ENCODE assay signal across 13 mouse cellular contexts in genomic region chr7:16699042-16699441, GRCm38 (mm10). TPM values are rescaled to one million over a fixed set of nuclear protein-coding genes. Genes with fewer than 3 reads are reported as not detected.
A peak's percentile ranks its signal among the peaks of the same experiment; 100 is the strongest.
DNase-seq lines count a peak whose midpoint lies in the region; ATAC-seq and TF ChIP-seq lines count a peak whose summit lies in the region.
"Had no signal": no experiment of that assay in that cellular context is flagged by ENCODE, and none has a peak within 500 bp of the region (broad histone marks: within the 10 kb centered on the region; RNA-seq: fewer than 3 reads in every experiment).

No protein-coding gene starts in this region.

- H3K27me3 ChIP-seq in heart, postnatal 0 days (ENCODE audit: control insufficient read depth, insufficient read depth, low read length), result no peaks in the 10 kb centered on the region
- H3K27me3 ChIP-seq in ES-Bruce4 (ENCODE audit: control insufficient read depth, insufficient read depth, low read length, poor library complexity, severe bottlenecking), result no peaks in the 10 kb centered on the region
- no peaks in the 10 kb centered on the region for H3K27me3 ChIP-seq in forebrain, embryonic 15.5 days
- H3K27me3 ChIP-seq: neural tube, embryonic 13.5 days had no signal

- peak; percentile 71 for TF ChIP-seq CTCF in heart, postnatal 0 days (IDR thresholded peaks at IDR 0.05; ENCODE audit: low read depth)
- TF ChIP-seq CTCF in ES-Bruce4 (IDR thresholded peaks at IDR 0.05; ENCODE audit: low read depth, low read length), result peak; percentile 81
- TF ChIP-seq CTCF in embryonic fibroblast, embryonic 13.5 days (IDR thresholded peaks at IDR 0.05; ENCODE audit: borderline replicate concordance, insufficient read depth, low read length), result peak; percentile 43; the same call in 1 of the 2 replicates

- H3K9ac ChIP-seq in heart, postnatal 0 days (replicated peaks; ENCODE audit: low read depth, low read length), result no peak overlapping the region
- H3K9ac ChIP-seq in ES-Bruce4 (ENCODE audit: low read depth, poor library complexity, severe bottlenecking), result no peak overlapping the region
- no peak overlapping the region for H3K9ac ChIP-seq in forebrain, embryonic 15.5 days (replicated peaks)
- H3K9ac ChIP-seq: neural tube, embryonic 13.5 days had no signal

- H3K27ac ChIP-seq in heart, postnatal 0 days (ENCODE audit: low read depth), result no peak overlapping the region
- H3K27ac ChIP-seq in ES-Bruce4 (ENCODE audit: insufficient read depth, low read length), result no peak overlapping the region
- H3K27ac ChIP-seq in embryonic fibroblast, embryonic 13.5 days (ENCODE audit: insufficient read depth, low read length), result no peak overlapping the region
- no peak overlapping the region for H3K27ac ChIP-seq in forebrain, embryonic 15.5 days (replicated peaks)
- H3K27ac ChIP-seq: forebrain, embryonic 10.5 days; neural tube, embryonic 13.5 days had no signal

- no peak overlapping the region for H3K4me3 ChIP-seq in heart, postnatal 0 days (ENCODE audit: low read depth, low read length)
- H3K4me3 ChIP-seq in ES-Bruce4 (ENCODE audit: low read depth, low read length), result no peak overlapping the region
- no peak overlapping the region for H3K4me3 ChIP-seq in embryonic fibroblast, embryonic 13.5 days (ENCODE audit: insufficient read depth, low read length)
- H3K4me3 ChIP-seq in forebrain, embryonic 15.5 days, result no peak overlapping the region
- H3K4me3 ChIP-seq: forebrain, embryonic 10.5 days; neural tube, embryonic 13.5 days had no signal

- no peak overlapping the region for H3K4me2 ChIP-seq in heart, postnatal 0 days (ENCODE audit: low read depth, low read length)
- no peak overlapping the region for H3K4me2 ChIP-seq in forebrain, embryonic 15.5 days (replicated peaks)
- H3K4me2 ChIP-seq: neural tube, embryonic 13.5 days had no signal

- peaks cover 8% of the 10 kb centered on the region; the same call in 1 of the 2 replicates for H3K4me1 ChIP-seq in heart, postnatal 0 days (ENCODE audit: control insufficient read depth, insufficient read depth)
- no peaks in the 10 kb centered on the region for H3K4me1 ChIP-seq in ES-Bruce4 (ENCODE audit: control insufficient read depth, insufficient read depth, low read length)
- no peaks in the 10 kb centered on the region for H3K4me1 ChIP-seq in embryonic fibroblast, embryonic 13.5 days (ENCODE audit: control insufficient read depth, insufficient read depth, low read length)
- no peaks in the 10 kb centered on the region for H3K4me1 ChIP-seq in forebrain, embryonic 15.5 days
- H3K4me1 ChIP-seq: forebrain, embryonic 10.5 days; neural tube, embryonic 13.5 days had no signal

- H3K36me3 ChIP-seq in heart, postnatal 0 days (replicated peaks; ENCODE audit: control insufficient read depth, insufficient read depth, low read length), result no peaks in the 10 kb centered on the region
- no peaks in the 10 kb centered on the region for H3K36me3 ChIP-seq in ES-Bruce4 (ENCODE audit: control insufficient read depth, insufficient read depth, low read length, poor library complexity, severe bottlenecking)
- no peaks in the 10 kb centered on the region for H3K36me3 ChIP-seq in forebrain, embryonic 15.5 days
- H3K36me3 ChIP-seq: forebrain, embryonic 10.5 days; neural tube, embryonic 13.5 days had no signal

- DNase-seq in heart, postnatal 0 days (ENCODE audit: low spot score), result peak; percentile 36
- DNase-seq in heart, postnatal 25 days (ENCODE audit: low spot score), result no peak
- DNase-seq in 3134 (ENCODE audit: extremely low read depth, insufficient read length, low spot score) (peak; percentile 32), MN1 (ENCODE audit: low spot score) (no peak)
- no peak for DNase-seq in gastrocnemius, postnatal 36 days

- no peak for ATAC-seq in heart, postnatal 0 days (ENCODE audit: insufficient read depth, low read depth)
- ATAC-seq in forebrain, embryonic 15.5 days (replicated peaks), result no peak
- ATAC-seq: hindbrain, embryonic 16.5 days had no signal

- H3K9me3 ChIP-seq in heart, postnatal 0 days (replicated peaks; ENCODE audit: control insufficient read depth, low read length), result no peaks in the 10 kb centered on the region
- no peaks in the 10 kb centered on the region for H3K9me3 ChIP-seq in ES-Bruce4 (replicated peaks; ENCODE audit: control insufficient read depth, insufficient read depth, low read length, poor library complexity, severe bottlenecking)
- no peaks in the 10 kb centered on the region for H3K9me3 ChIP-seq in forebrain, embryonic 15.5 days
- H3K9me3 ChIP-seq: forebrain, embryonic 10.5 days; neural tube, embryonic 13.5 days had no signal

- no peak for TF ChIP-seq POLR2A in ES-Bruce4 (IDR thresholded peaks at IDR 0.05; ENCODE audit: insufficient read depth, low read length)
- no peak for TF ChIP-seq POLR2A in embryonic fibroblast, embryonic 13.5 days (IDR thresholded peaks at IDR 0.05; ENCODE audit: low read depth, low read length)

- WGBS in heart, postnatal 0 days, result 36% methylated on average over 2 of the region's 2 CpGs
- WGBS in forebrain, embryonic 15.5 days, result 51% methylated on average over 2 of the region's 2 CpGs

- intact Hi-C loops in heart, postnatal 25 days (cut with DNase I), result loop anchor here (2.0 kb wide), 1 partner anchor 30 kb away; no protein-coding TSS in a partner anchor
- intact Hi-C loops in gastrocnemius, postnatal 36 days (cut with DNase I), result loop anchor here (5.0 kb wide), 2 partner anchors 33 to 52 kb away; no protein-coding TSS in a partner anchor

- no peak for TF ChIP-seq EP300 in heart, postnatal 0 days (IDR thresholded peaks at IDR 0.05; ENCODE audit: low read depth)
- no peak for TF ChIP-seq EP300 in ES-Bruce4 (IDR thresholded peaks at IDR 0.05; ENCODE audit: insufficient read depth, low read depth, low read length)

RNA-seq across cellular contexts. Expression of gene Ceacam9, which starts 22.7 kb away (rescaled TPM):
- not detected in 2 replicates for total RNA-seq in heart, postnatal 0 days (2014; rRNA removed; ENCODE audit: low replicate concordance)
- not detected in 2 replicates for polyA plus RNA-seq in heart, postnatal 0 days (2015; fragmentation: Nextera tagmentation; extraction: Ambion mirVana)
- not detected for total RNA-seq in heart, postnatal 25 days (2021)
- polyA plus RNA-seq in ES-Bruce4 (2011; ENCODE audit: insufficient read depth, insufficient read length, low read depth, missing spikeins), result not detected in 2 replicates
- not detected in 2 replicates for polyA plus RNA-seq in embryonic fibroblast, embryonic 13.5 days (2011; ENCODE audit: insufficient read length, low read depth, missing spikeins)
- 0.13 and 0.18 TPM in 2 replicates for polyA plus RNA-seq in forebrain, embryonic 15.5 days (2015; fragmentation: Nextera tagmentation; extraction: Ambion mirVana)
- not detected for total RNA-seq in gastrocnemius, postnatal 36 days (2021)
- polyA plus RNA-seq: forebrain, embryonic 10.5 days; neural tube, embryonic 13.5 days; urinary bladder, adult 2 months had no signal

RNA-seq across cellular contexts. Expression of gene Ceacam15, which starts 23.5 kb away (rescaled TPM):
- total RNA-seq in heart, postnatal 0 days (2014; rRNA removed; ENCODE audit: low replicate concordance), result 0.19 and 1.6 TPM in 2 replicates
- polyA plus RNA-seq in heart, postnatal 0 days (2015; fragmentation: Nextera tagmentation; extraction: Ambion mirVana), result 1.5 and 2.5 TPM in 2 replicates
- total RNA-seq in heart, postnatal 25 days (2021), result not detected
- polyA plus RNA-seq in ES-Bruce4 (2011; ENCODE audit: insufficient read depth, insufficient read length, low read depth, missing spikeins), result not detected in 2 replicates
- not detected in 2 replicates for polyA plus RNA-seq in embryonic fibroblast, embryonic 13.5 days (2011; ENCODE audit: insufficient read length, low read depth, missing spikeins)
- polyA plus RNA-seq in forebrain, embryonic 15.5 days (2015; fragmentation: Nextera tagmentation; extraction: Ambion mirVana), result not detected in 2 replicates
- not detected for total RNA-seq in gastrocnemius, postnatal 36 days (2021)
- polyA plus RNA-seq: forebrain, embryonic 10.5 days; hindbrain, embryonic 16.5 days; limb, embryonic 14.5 days; neural tube, embryonic 13.5 days; urinary bladder, adult 2 months had no signal

RNA-seq across cellular contexts. Expression of gene Ap2s1, which starts 39.2 kb away (rescaled TPM):
- 299 and 316 TPM in 2 replicates for total RNA-seq in heart, postnatal 0 days (2014; rRNA removed; ENCODE audit: low replicate concordance)
- polyA plus RNA-seq in heart, postnatal 0 days (2015; fragmentation: Nextera tagmentation; extraction: Ambion mirVana), result 215 and 216 TPM in 2 replicates
- 10 to 100 TPM; 80.9 to 87.9 TPM for total RNA-seq in heart, postnatal 25 days (2021)
- 88.3 and 91.5 TPM in 2 replicates for polyA plus RNA-seq in ES-Bruce4 (2011; ENCODE audit: insufficient read depth, insufficient read length, low read depth, missing spikeins)
- 118 and 124 TPM in 2 replicates for polyA plus RNA-seq in embryonic fibroblast, embryonic 13.5 days (2011; ENCODE audit: insufficient read length, low read depth, missing spikeins)
- 395 and 401 TPM in 2 replicates for polyA plus RNA-seq in forebrain, embryonic 15.5 days (2015; fragmentation: Nextera tagmentation; extraction: Ambion mirVana)
- total RNA-seq in gastrocnemius, postnatal 36 days (2021), result 10 to 100 TPM; 48.5 to 50.9 TPM

Comparison
In these comparisons a context has a peak if more than half of its experiments do, and no peak if none do; other contexts are left out.
1. DNase-seq: peak in heart, postnatal 0 days (single experiment) and 3134 (single experiment); none in heart, postnatal 25 days (single experiment), MN1 (single experiment) and gastrocnemius, postnatal 36 days (0 of 2).
2. Peak in every context shown above with its lines, with median percentiles within 50 percentile points of each other: CTCF ChIP-seq.